Mouse (Mus musculus): ENCODE results near the gene 4833420G17Rik. TPM values are rescaled to one million over a fixed set of nuclear protein-coding genes. Genes with fewer than 3 reads are reported as not detected.
A peak's percentile ranks its signal among the peaks of the same experiment; 100 is the strongest.

Gene 4833420G17Rik
- polyA plus RNA-seq (2014; fragmentation: Nextera tagmentation; extraction: Ambion mirVana) = 56.7 and 74.0 TPM in 2 replicates

GRCm38 (mm10) chr13:119462596-119463560 is at the start of gene 4833420G17Rik:
4833420G17Rik (plus strand) TSS chr13:119462768.
- peak within 1 kb of the TSS; percentile 87 for H3K4me3 ChIP-seq (ENCODE audit: low read length)
- peak within 1 kb of the TSS; percentile 61 for H3K27ac ChIP-seq (ENCODE audit: low read depth, low read length)
- ATAC-seq (ENCODE audit: low FRiP score, low TSS enrichment) = peak; percentile 97
- H3K27me3 ChIP-seq (ENCODE audit: control insufficient read depth, insufficient read depth, low read length) = no peaks in the 10 kb centered on the region
- peaks cover 32% of the 10 kb centered on the region for H3K36me3 ChIP-seq (ENCODE audit: control insufficient read depth, insufficient read depth, low read length)
- H3K4me1 ChIP-seq (ENCODE audit: control insufficient read depth, insufficient read depth, low read length) = peaks cover 9% of the 10 kb centered on the region; the same call in 1 of the 2 replicates
- H3K4me2 ChIP-seq (replicated peaks; ENCODE audit: low read depth, low read length) = peak within 1 kb of the TSS; percentile 77
- H3K9me3 ChIP-seq (ENCODE audit: control insufficient read depth, low read length) = no peaks in the 10 kb centered on the region
- peak within 1 kb of the TSS; percentile 81 for H3K9ac ChIP-seq (ENCODE audit: low read depth, low read length)
- WGBS = 4% methylated on average over 57 of the region's 57 CpGs

GRCm38 (mm10) chr13:119413026-119413425 is 49.5 kb upstream of the 4833420G17Rik start:
- 20% methylated on average over 2 of the region's 2 CpGs for WGBS

GRCm38 (mm10) chr13:119418479-119418878 is 44.1 kb upstream of the 4833420G17Rik start:
- Histone ChIP-seq H3K4me3 (ENCODE audit: low read length) (no peak overlapping the region), H3K9me3 (ENCODE audit: control insufficient read depth, low read length) (no peaks in the 10 kb centered on the region), H3K27me3 (ENCODE audit: control insufficient read depth, insufficient read depth, low read length) (no peaks in the 10 kb centered on the region), H3K4me1 (ENCODE audit: control insufficient read depth, insufficient read depth, low read length) (no peaks in the 10 kb centered on the region), H3K9ac (ENCODE audit: low read depth, low read length) (no peak overlapping the region), H3K4me2 (replicated peaks; ENCODE audit: low read depth, low read length) (no peak overlapping the region), H3K27ac (ENCODE audit: low read depth, low read length) (no peak overlapping the region), H3K36me3 (ENCODE audit: control insufficient read depth, insufficient read depth, low read length) (no peaks in the 10 kb centered on the region)
- ATAC-seq (ENCODE audit: low FRiP score, low TSS enrichment) = no peak
- 87% methylated on average over 3 of the region's 3 CpGs for WGBS

More at GRCm38 (mm10) chr13:119413026-119413425, 49.5 kb upstream of the 4833420G17Rik start:
- Histone ChIP-seq H3K27me3 (ENCODE audit: control insufficient read depth, insufficient read depth, low read length) (no peaks in the 10 kb centered on the region), H3K36me3 (ENCODE audit: control insufficient read depth, insufficient read depth, low read length) (no peaks in the 10 kb centered on the region), H3K9me3 (ENCODE audit: control insufficient read depth, low read length) (no peaks in the 10 kb centered on the region; the same call in 1 of the 2 replicates), H3K27ac (ENCODE audit: low read depth, low read length) (no peak overlapping the region), H3K4me2 (replicated peaks; ENCODE audit: low read depth, low read length) (no peak overlapping the region), H3K9ac (ENCODE audit: low read depth, low read length) (no peak overlapping the region), H3K4me1 (ENCODE audit: control insufficient read depth, insufficient read depth, low read length) (peaks cover 2% of the 10 kb centered on the region; the same call in 1 of the 2 replicates), H3K4me3 (ENCODE audit: low read length) (no peak overlapping the region)
- ATAC-seq (ENCODE audit: low FRiP score, low TSS enrichment) = no peak

- 18% methylated on average over 8 of the region's 8 CpGs for WGBS
- Histone ChIP-seq H3K36me3 (ENCODE audit: control insufficient read depth, insufficient read depth, low read length) (peaks cover 16% of the 10 kb centered on the region; the same call in 1 of the 2 replicates), H3K4me1 (ENCODE audit: control insufficient read depth, insufficient read depth, low read length) (peaks cover 16% of the 10 kb centered on the region), H3K4me2 (replicated peaks; ENCODE audit: low read depth, low read length) (peak overlapping the region; percentile 63), H3K27me3 (ENCODE audit: control insufficient read depth, insufficient read depth, low read length) (no peaks in the 10 kb centered on the region), H3K27ac (ENCODE audit: low read depth, low read length) (peak overlapping the region; percentile 98; the same call in 1 of the 2 replicates), H3K9me3 (ENCODE audit: control insufficient read depth, low read length) (no peaks in the 10 kb centered on the region), H3K4me3 (ENCODE audit: low read length) (peak overlapping the region; percentile 96), H3K9ac (ENCODE audit: low read depth, low read length) (peak overlapping the region; percentile 99)
- ATAC-seq (ENCODE audit: low FRiP score, low TSS enrichment) = no peak
Observed at GRCm38 (mm10) chr13:119430164-119430563, 32.4 kb upstream of the 4833420G17Rik start.

- Histone ChIP-seq H3K4me3 (ENCODE audit: low read length) (no peak overlapping the region), H3K27ac (ENCODE audit: low read depth, low read length) (no peak overlapping the region), H3K9ac (ENCODE audit: low read depth, low read length) (no peak overlapping the region), H3K4me2 (replicated peaks; ENCODE audit: low read depth, low read length) (no peak overlapping the region), H3K36me3 (ENCODE audit: control insufficient read depth, insufficient read depth, low read length) (peaks cover 26% of the 10 kb centered on the region; the same call in 1 of the 2 replicates), H3K27me3 (ENCODE audit: control insufficient read depth, insufficient read depth, low read length) (no peaks in the 10 kb centered on the region), H3K4me1 (ENCODE audit: control insufficient read depth, insufficient read depth, low read length) (peaks cover 16% of the 10 kb centered on the region), H3K9me3 (ENCODE audit: control insufficient read depth, low read length) (no peaks in the 10 kb centered on the region)
- 88% methylated on average over 1 of the region's 1 CpGs for WGBS
- ATAC-seq (ENCODE audit: low FRiP score, low TSS enrichment) = no peak
Observed at GRCm38 (mm10) chr13:119432041-119432440, 30.5 kb upstream of the 4833420G17Rik start.

GRCm38 (mm10) chr13:119434359-119434758 is 28.2 kb upstream of the 4833420G17Rik start:
- no peaks in the 10 kb centered on the region for H3K9me3 ChIP-seq (ENCODE audit: control insufficient read depth, low read length)
- peaks cover 38% of the 10 kb centered on the region for H3K36me3 ChIP-seq (ENCODE audit: control insufficient read depth, insufficient read depth, low read length)
- H3K4me2 ChIP-seq (replicated peaks; ENCODE audit: low read depth, low read length) = no peak overlapping the region
- no peak overlapping the region for H3K4me3 ChIP-seq (ENCODE audit: low read length)
- no peak for ATAC-seq (ENCODE audit: low FRiP score, low TSS enrichment)
- peaks cover 16% of the 10 kb centered on the region for H3K4me1 ChIP-seq (ENCODE audit: control insufficient read depth, insufficient read depth, low read length)
- no peak overlapping the region for H3K9ac ChIP-seq (ENCODE audit: low read depth, low read length)
- H3K27ac ChIP-seq (ENCODE audit: low read depth, low read length) = no peak overlapping the region
- no peaks in the 10 kb centered on the region for H3K27me3 ChIP-seq (ENCODE audit: control insufficient read depth, insufficient read depth, low read length)
- WGBS = 88% methylated on average over 7 of the region's 7 CpGs

GRCm38 (mm10) chr13:119442244-119442643 is 20.3 kb upstream of the 4833420G17Rik start:
- Histone ChIP-seq H3K27ac (ENCODE audit: low read depth, low read length) (no peak overlapping the region), H3K9ac (ENCODE audit: low read depth, low read length) (no peak overlapping the region), H3K27me3 (ENCODE audit: control insufficient read depth, insufficient read depth, low read length) (no peaks in the 10 kb centered on the region), H3K4me2 (replicated peaks; ENCODE audit: low read depth, low read length) (no peak overlapping the region), H3K36me3 (ENCODE audit: control insufficient read depth, insufficient read depth, low read length) (peaks cover 64% of the 10 kb centered on the region), H3K4me1 (ENCODE audit: control insufficient read depth, insufficient read depth, low read length) (no peaks in the 10 kb centered on the region), H3K4me3 (ENCODE audit: low read length) (no peak overlapping the region), H3K9me3 (ENCODE audit: control insufficient read depth, low read length) (no peaks in the 10 kb centered on the region)
- WGBS = 98% methylated on average over 1 of the region's 1 CpGs
- no peak for ATAC-seq (ENCODE audit: low FRiP score, low TSS enrichment)

GRCm38 (mm10) chr13:119453563-119453962 is 9.0 kb upstream of the 4833420G17Rik start:
- Histone ChIP-seq H3K4me1 (ENCODE audit: control insufficient read depth, insufficient read depth, low read length) (no peaks in the 10 kb centered on the region), H3K27ac (ENCODE audit: low read depth, low read length) (no peak overlapping the region), H3K27me3 (ENCODE audit: control insufficient read depth, insufficient read depth, low read length) (no peaks in the 10 kb centered on the region), H3K36me3 (ENCODE audit: control insufficient read depth, insufficient read depth, low read length) (peaks cover 59% of the 10 kb centered on the region), H3K9ac (ENCODE audit: low read depth, low read length) (no peak overlapping the region), H3K4me2 (replicated peaks; ENCODE audit: low read depth, low read length) (no peak overlapping the region), H3K4me3 (ENCODE audit: low read length) (no peak overlapping the region), H3K9me3 (ENCODE audit: control insufficient read depth, low read length) (no peaks in the 10 kb centered on the region)
- 93% methylated on average over 4 of the region's 4 CpGs for WGBS
- no peak for ATAC-seq (ENCODE audit: low FRiP score, low TSS enrichment)

GRCm38 (mm10) chr13:119455082-119455481 is 7.5 kb upstream of the 4833420G17Rik start:
- no peak overlapping the region for H3K27ac ChIP-seq (ENCODE audit: low read depth, low read length)
- H3K4me3 ChIP-seq (ENCODE audit: low read length) = no peak overlapping the region
- H3K36me3 ChIP-seq (ENCODE audit: control insufficient read depth, insufficient read depth, low read length) = peaks cover 58% of the 10 kb centered on the region
- no peaks in the 10 kb centered on the region for H3K4me1 ChIP-seq (ENCODE audit: control insufficient read depth, insufficient read depth, low read length)
- no peaks in the 10 kb centered on the region for H3K9me3 ChIP-seq (ENCODE audit: control insufficient read depth, low read length)
- H3K9ac ChIP-seq (ENCODE audit: low read depth, low read length) = no peak overlapping the region
- no peaks in the 10 kb centered on the region for H3K27me3 ChIP-seq (ENCODE audit: control insufficient read depth, insufficient read depth, low read length)
- ATAC-seq (ENCODE audit: low FRiP score, low TSS enrichment) = no peak
- no peak overlapping the region for H3K4me2 ChIP-seq (replicated peaks; ENCODE audit: low read depth, low read length)
